Mouse (Mus musculus) left cerebral cortex, adult 18-20 months (tissue): ENCODE measurements at regions not wholly inside any gene's neighbourhood (a gene's known extent, or its start where the extent isn't known, plus 50 kb on each side); places are given as distances from the start of the nearest gene placed in this dataset.
A peak's percentile ranks its signal among the peaks of the same experiment; 100 is the strongest.

Experiments used
- DNase-seq, 2 experiments: peaks; one replicate each; pipeline ENCODE4 v3.0.0; 2021 to 2022; ENCODE audit warnings: low spot score in 2 of 2, mixed read lengths in 1 of 2

- DNase-seq, result no peak
Observed at GRCm38 (mm10) chr10:66925553-66926127, 170.3 kb upstream of the Jmjd1c start.

DNA sequence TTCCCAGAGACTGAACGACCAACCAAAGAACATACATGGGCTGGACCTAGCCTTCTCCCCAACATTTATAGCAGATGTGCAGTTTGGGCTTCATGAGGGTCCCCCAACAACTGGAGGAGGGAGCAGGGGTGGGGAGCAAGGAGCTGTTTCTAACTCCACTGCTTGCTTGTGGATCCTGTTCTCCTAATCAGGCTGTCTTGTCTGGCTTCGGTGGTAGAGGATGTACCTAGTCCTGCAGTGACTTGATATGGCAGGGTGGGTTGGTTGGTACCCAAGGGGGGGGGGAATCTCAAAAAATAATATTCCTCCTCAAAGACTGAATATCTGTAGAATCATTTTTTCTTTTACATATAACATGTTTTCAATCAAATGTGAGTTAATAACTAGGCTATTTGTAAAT lies 168.3 kb upstream of the Jmjd1c start:
- DNase-seq, result no peak

GRCm38 (mm10) chr10:66928211-66928990 lies 167.5 kb upstream of the Jmjd1c start:
- DNase-seq, result peak; percentile 19 to 29

DNA sequence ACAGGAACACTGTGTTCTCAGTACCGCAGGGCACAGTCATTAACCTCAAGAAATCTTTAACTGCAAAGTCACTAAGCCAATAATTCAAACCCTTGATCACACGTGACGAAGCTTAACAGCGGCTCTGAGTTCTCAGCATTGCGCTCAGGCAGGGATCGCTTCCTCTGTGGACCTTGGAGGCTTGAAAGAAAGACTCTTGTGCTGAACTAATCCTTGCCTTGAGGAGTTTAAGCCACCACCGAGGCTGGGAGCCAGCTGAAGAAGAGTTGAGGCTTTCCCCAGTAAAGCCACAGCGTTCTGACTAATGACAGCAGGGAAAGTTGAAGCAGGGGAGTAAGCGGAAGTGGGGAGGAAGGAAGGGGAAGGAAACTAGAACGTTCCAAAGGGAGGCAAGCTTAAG lies 165.4 kb upstream of the Jmjd1c start:
- DNase-seq, result no peak

DNA sequence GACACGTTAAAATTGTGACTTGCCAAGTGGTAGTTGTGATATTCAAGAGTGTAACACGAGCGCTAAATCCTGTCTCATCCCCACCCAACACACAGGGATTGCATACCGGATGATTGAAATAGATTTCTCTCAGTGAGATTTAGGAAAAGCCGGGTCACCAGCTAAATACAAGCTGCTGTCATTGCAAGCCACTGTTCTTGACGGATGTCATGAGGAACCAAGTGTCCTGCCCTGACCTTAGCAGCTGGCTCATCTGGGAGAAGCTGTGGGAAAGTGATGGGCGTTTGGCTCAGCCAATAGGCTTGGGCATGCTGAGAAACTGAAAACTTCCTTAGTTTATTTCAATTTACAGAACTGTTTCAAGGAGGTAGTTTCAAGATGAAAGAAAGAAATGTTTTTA lies 164.4 kb upstream of the Jmjd1c start:
- no peak for DNase-seq

DNA sequence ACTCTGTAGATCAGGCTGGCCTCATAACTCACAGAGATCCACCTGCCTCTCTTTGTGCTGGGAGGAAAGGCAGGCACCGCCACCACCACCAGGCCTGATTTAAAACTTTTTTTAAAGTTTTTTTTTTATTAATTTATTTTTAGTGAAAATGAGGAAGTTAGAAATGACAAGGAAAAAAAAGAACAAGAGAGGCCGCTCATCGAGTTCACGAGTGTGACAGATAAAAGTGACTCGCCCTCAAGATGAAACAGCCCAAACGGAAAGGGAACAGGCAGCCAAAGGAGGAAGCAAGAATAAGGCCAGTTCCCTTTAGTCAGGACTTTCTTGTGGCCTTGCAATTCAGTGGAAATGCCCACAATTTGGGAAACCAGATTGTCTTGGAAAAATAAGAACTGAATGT lies 163.4 kb upstream of the Jmjd1c start:
- DNase-seq, result no peak

GRCm38 (mm10) chr10:66933689-66934088 lies 162.2 kb upstream of the Jmjd1c start:
- no peak for DNase-seq

GRCm38 (mm10) chr10:66935731-66936130 lies 160.2 kb upstream of the Jmjd1c start:
- DNase-seq, result no peak

DNA sequence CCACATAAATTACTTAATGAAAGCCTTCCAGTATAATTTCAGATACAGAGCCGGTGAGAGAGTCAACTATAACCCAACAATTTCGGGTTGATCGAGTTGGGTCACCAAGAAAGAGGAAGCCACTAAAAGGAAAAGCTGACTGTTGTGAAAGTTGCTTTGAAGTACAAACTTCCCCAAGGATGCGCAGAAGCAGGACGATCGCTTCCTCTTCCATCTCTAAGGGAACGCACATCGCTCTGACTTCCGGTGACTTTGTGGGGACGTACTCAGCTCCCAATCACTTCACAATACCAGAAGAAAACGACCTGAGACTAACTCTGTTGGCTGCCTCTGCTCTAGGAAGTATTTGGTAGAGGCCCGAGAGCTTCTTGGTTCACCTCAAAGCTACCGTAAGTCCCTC lies 158.8 kb upstream of the Jmjd1c start:
- DNase-seq, result no peak

DNA sequence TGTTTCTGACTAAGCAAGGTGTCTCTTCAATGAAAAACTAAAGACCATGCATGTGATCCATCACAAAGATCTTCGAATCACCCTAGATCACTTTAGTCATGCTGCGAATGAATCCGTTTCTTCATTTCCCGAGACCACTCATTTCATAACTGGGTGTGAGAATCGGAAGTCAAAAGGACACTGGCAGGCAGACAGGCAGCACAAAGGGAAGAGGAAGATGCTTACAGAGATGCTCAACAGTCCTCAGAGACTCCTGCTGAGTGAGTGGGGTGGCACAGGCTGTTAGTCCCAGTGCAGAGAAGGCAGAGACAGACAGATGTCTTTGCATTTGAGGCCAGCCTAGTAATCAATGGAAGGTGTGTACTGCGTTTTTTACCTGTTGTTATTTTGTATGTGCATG lies 155.6 kb upstream of the Jmjd1c start:
- DNase-seq, result no peak

- no peak for DNase-seq
Observed at GRCm38 (mm10) chr10:66940922-66941321, 155.0 kb upstream of the Jmjd1c start.

- no peak for DNase-seq
Observed at GRCm38 (mm10) chr10:66941974-66942373, 154.0 kb upstream of the Jmjd1c start.

DNA sequence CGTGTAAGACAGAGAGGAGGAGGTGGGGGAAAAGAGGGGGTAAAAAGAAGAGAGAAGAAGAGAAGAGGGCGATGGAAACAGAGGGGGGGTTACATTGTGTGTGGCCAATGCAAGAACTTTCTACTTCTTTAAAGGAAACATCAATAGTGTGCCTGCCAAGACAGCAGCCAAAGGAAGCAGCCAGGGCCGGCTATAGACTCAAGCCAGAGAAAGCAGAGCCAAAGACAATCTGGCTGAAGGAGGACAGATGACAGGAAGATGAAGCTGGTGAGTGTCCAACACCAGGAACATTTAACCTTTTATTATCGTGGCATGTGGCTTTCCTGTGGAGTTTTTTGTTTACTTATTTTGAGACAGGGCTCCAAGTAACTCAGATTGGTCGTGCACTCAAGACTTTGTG lies 152.1 kb upstream of the Jmjd1c start:
- DNase-seq, result no peak

- no peak for DNase-seq
Observed at GRCm38 (mm10) chr10:66946161-66946560, 149.8 kb upstream of the Jmjd1c start.

DNA sequence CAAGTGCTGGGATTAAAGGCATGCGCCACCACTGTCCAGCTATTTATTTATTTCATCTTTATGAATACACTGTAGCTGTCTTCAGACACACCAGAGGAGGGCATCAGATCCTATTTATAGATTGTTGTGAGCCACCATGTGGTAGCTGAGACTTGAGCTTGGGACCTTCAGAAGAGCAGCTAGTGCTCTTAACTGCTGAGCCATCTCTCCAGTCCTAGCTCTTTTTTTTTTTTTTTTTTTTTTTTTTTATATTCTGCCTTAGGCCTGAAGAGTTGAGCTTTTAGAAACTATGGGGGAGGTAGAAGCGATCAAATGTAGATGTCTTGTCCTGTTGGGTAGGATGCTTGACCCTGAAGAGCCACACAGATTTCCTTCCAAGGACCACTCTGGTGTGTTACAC lies 147.6 kb upstream of the Jmjd1c start:
- no peak for DNase-seq

DNA sequence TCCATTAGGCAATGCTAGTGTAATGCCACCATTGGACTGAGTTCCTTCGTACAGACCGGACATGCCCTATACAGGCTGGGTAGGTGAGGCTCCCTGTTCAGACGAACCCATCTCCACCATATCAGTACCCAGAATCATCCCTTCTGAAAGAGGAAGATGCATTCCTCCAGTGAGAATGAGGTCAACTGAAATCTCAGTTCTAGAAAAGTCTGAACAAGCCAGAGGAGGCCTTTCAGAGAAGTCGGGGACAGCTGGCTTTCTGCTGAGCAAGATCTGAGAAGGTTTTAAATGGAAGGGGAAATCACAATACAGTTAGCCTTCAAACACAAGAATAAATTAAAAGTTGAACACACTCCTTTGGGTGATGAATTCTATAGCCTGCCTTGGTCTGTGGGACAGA lies 145.5 kb upstream of the Jmjd1c start:
- DNase-seq, result no peak

- DNase-seq, result no peak
Observed at GRCm38 (mm10) chr10:66951231-66951822, 144.6 kb upstream of the Jmjd1c start.

DNA sequence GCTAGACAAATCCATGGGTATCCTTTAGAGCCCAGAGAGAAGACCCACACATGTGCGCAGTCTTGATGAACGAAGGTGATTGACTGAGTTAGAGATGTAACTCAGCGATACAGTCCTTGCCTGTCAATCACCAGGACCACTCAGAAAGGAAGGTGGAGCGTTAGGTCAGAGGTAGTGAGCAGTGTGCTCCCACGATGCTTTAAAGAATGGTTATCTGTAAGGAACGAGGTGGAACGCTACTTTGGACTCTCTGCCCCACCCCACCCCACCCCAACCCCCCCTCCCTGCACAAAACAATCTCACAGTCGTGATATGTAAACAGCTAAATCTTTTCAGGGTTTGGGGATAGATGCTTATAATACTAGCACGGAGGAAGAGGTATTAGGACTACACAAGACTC lies 144.0 kb upstream of the Jmjd1c start:
- DNase-seq, result no peak

DNA sequence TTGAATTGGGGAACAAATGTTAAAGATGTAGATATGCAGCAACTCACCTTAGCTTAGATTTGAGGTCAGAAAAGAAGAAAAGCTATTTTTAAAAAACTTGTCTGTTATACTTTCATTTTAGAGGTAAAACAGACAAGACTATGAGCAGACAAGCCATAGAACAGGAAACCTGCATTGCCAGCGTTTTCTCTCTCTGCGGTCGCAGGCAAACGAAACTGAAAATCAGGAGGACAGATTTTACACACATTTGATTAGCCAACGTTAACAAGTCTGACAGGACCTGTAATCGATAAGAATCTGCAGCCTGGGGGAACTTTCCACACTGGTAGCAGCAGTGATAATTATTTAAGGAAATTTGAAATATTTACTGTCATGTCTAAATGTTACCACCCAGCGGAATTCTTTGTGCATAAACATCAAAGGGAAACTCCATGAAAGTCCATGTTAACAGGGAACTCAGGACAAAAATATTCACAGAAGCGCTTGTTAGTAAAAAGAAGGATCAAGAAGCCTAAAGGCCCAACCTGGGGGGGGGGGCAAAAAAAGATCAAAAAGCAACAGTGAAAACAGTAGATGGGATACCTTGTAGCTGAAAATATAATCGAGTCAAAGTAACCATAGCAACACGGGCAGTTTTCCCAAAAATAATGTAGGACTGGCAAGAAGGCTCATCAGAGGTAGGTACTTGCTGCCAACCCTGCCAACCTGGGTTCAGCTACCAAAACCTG lies 142.5 kb upstream of the Jmjd1c start:
- DNase-seq, result no peak

- no peak for DNase-seq
Observed at GRCm38 (mm10) chr10:66953976-66954505, 141.9 kb upstream of the Jmjd1c start.

GRCm38 (mm10) chr10:66955430-66955829 lies 140.5 kb upstream of the Jmjd1c start:
- no peak for DNase-seq

- DNase-seq, result no peak
Observed at GRCm38 (mm10) chr10:66956619-66957018, 139.3 kb upstream of the Jmjd1c start.
